Mouse (Mus musculus) small intestine, adult 2 months (tissue): ENCODE results near the gene Mettl9.

ENCODE experiments used
- CTCF ChIP-seq: fragments of 200-500 bp; IDR thresholded peaks from 2 replicates; pipeline ENCODE4 v1.5.1; 2012; ENCODE audit warnings: low read depth, mild to moderate bottlenecking, control low read depth, inconsistent platforms, low read length, moderate library complexity, mixed read lengths; ENCODE audit not compliant: insufficient replicate concordance, insufficient read length; ENCODE audit errors: extremely low read depth
- POLR2A ChIP-seq: fragments of 200-500 bp; IDR thresholded peaks from 2 replicates; pipeline ENCODE4 v1.6.1; 2012; ENCODE audit warnings: low read depth, mild to moderate bottlenecking, control low read depth, inconsistent platforms, low read length, moderate library complexity

- TF ChIP-seq CTCF (no peak), POLR2A (no peak)
Measured at GRCm38 (mm10) chr7:121034701-121035141, 476 bp downstream of the Mettl9 start.
